Mouse (Mus musculus) embryonic fibroblast, embryonic 13.5 days (primary cell): ENCODE measurements around the gene Csrp3. TPM values are rescaled to one million over a fixed set of nuclear protein-coding genes. Genes with fewer than 3 reads are reported as not detected.

Experiments used
- H3K27ac ChIP-seq: 2 replicates; pipeline ENCODE4 v1.5.1; 2012; ENCODE audit warnings: low read length, control low read depth, inconsistent platforms; ENCODE audit not compliant: insufficient read depth
- H3K4me1 ChIP-seq: 2 replicates; pipeline ENCODE4 v1.6.1; 2011; ENCODE audit warnings: low read length; ENCODE audit not compliant: control insufficient read depth, insufficient read depth
- H3K4me3 ChIP-seq: 2 replicates; pipeline ENCODE4 v1.5.1; 2011; ENCODE audit warnings: mild to moderate bottlenecking, control low read depth, low read length; ENCODE audit not compliant: insufficient read depth
- CTCF ChIP-seq: IDR thresholded peaks from 2 replicates; pipeline ENCODE4 v1.5.1; 2011; ENCODE audit warnings: mild to moderate bottlenecking, control low read depth, low read length, moderate library complexity, borderline replicate concordance; ENCODE audit not compliant: insufficient read depth
- POLR2A ChIP-seq: IDR thresholded peaks from 2 replicates; pipeline ENCODE4 v1.6.1; 2011; ENCODE audit warnings: low read depth, mild to moderate bottlenecking, control low read depth, low read length, moderate library complexity
- polyA plus RNA-seq: library from polyadenylated mRNA; stranded (reverse); fragments of >200 nt; gene quantifications from 2 replicates; pipeline ENCODE4 v1.2.4, GENCODE M21; 2011; ENCODE audit warnings: low read depth; ENCODE audit not compliant: missing spikeins, insufficient read length

Gene Csrp3
- polyA plus RNA-seq, 1 experiment: not detected

GRCm38 (mm10) chr7:48870579-48871180 is 22.8 kb upstream of the Csrp3 start:
- TF ChIP-seq CTCF (no peak), POLR2A (no peak)
- Histone ChIP-seq H3K4me1 (no peaks in the 10 kb centered on the region), H3K27ac (no peak overlapping the region), H3K4me3 (no peak overlapping the region)

- Histone ChIP-seq H3K4me3 (no peak overlapping the region), H3K27ac (no peak overlapping the region), H3K4me1 (no peaks in the 10 kb centered on the region)
- no peak for TF ChIP-seq POLR2A
- no peak for TF ChIP-seq CTCF
Observed at GRCm38 (mm10) chr7:48870144-48870543, 22.3 kb upstream of the Csrp3 start.

GRCm38 (mm10) chr7:48867576-48867975 is 19.7 kb upstream of the Csrp3 start:
- no peak for TF ChIP-seq CTCF
- TF ChIP-seq POLR2A: no peak
- no peak overlapping the region for H3K27ac ChIP-seq
- H3K4me1 ChIP-seq: no peaks in the 10 kb centered on the region
- H3K4me3 ChIP-seq: no peak overlapping the region

- no peak for TF ChIP-seq POLR2A
- no peak for TF ChIP-seq CTCF
- Histone ChIP-seq H3K4me1 (no peaks in the 10 kb centered on the region), H3K4me3 (no peak overlapping the region), H3K27ac (no peak overlapping the region)
Observed at GRCm38 (mm10) chr7:48864671-48865458, 17.0 kb upstream of the Csrp3 start.

GRCm38 (mm10) chr7:48864199-48864598 is 16.4 kb upstream of the Csrp3 start:
- Histone ChIP-seq H3K4me3 (no peak overlapping the region), H3K4me1 (no peaks in the 10 kb centered on the region), H3K27ac (no peak overlapping the region)
- TF ChIP-seq POLR2A (no peak), CTCF (no peak)

GRCm38 (mm10) chr7:48861796-48862195 is 14.0 kb upstream of the Csrp3 start:
- no peaks in the 10 kb centered on the region for H3K4me1 ChIP-seq
- no peak overlapping the region for H3K27ac ChIP-seq
- H3K4me3 ChIP-seq: no peak overlapping the region
- TF ChIP-seq CTCF (no peak), POLR2A (no peak)

GRCm38 (mm10) chr7:48860948-48861347 is 13.1 kb upstream of the Csrp3 start:
- Histone ChIP-seq H3K4me1 (no peaks in the 10 kb centered on the region), H3K4me3 (no peak overlapping the region), H3K27ac (no peak overlapping the region)
- no peak for TF ChIP-seq CTCF
- no peak for TF ChIP-seq POLR2A

GRCm38 (mm10) chr7:48859362-48859761 is 11.5 kb upstream of the Csrp3 start:
- H3K4me3 ChIP-seq: no peak overlapping the region
- TF ChIP-seq CTCF: no peak
- TF ChIP-seq POLR2A: no peak
- no peak overlapping the region for H3K27ac ChIP-seq
- H3K4me1 ChIP-seq: no peaks in the 10 kb centered on the region

GRCm38 (mm10) chr7:48858257-48858656 is 10.4 kb upstream of the Csrp3 start:
- Histone ChIP-seq H3K27ac (no peak overlapping the region), H3K4me3 (no peak overlapping the region), H3K4me1 (no peaks in the 10 kb centered on the region)
- no peak for TF ChIP-seq CTCF
- TF ChIP-seq POLR2A: no peak

- Histone ChIP-seq H3K4me1 (no peaks in the 10 kb centered on the region), H3K4me3 (no peak overlapping the region), H3K27ac (no peak overlapping the region)
- TF ChIP-seq CTCF: no peak
- TF ChIP-seq POLR2A: no peak
Observed at GRCm38 (mm10) chr7:48855461-48855860, 7.6 kb upstream of the Csrp3 start.

GRCm38 (mm10) chr7:48853496-48853895 is 5.7 kb upstream of the Csrp3 start:
- H3K27ac ChIP-seq: no peak overlapping the region
- H3K4me3 ChIP-seq: no peak overlapping the region
- H3K4me1 ChIP-seq: no peaks in the 10 kb centered on the region
- TF ChIP-seq POLR2A: no peak
- no peak for TF ChIP-seq CTCF
